ENCODE assay signal across 8 mouse cellular contexts in genomic region chr5:37118242-37118641, GRCm38 (mm10). TPM values are rescaled to one million over a fixed set of nuclear protein-coding genes. Genes with fewer than 3 reads are reported as not detected.
DNase-seq lines count a peak whose midpoint lies in the region; TF ChIP-seq lines count a peak whose summit lies in the region.
"Had no signal": no experiment of that assay in that cellular context is flagged by ENCODE, and none has a peak within 500 bp of the region (broad histone marks: within the 10 kb centered on the region; RNA-seq: fewer than 3 reads in every experiment).

No protein-coding gene starts in this region.

- TF ChIP-seq EP300 in ES-Bruce4 (IDR thresholded peaks at IDR 0.05; ENCODE audit: insufficient read depth, low read depth, low read length) = no peak

- no peak for DNase-seq in left cerebral cortex, adult 2 months (ENCODE audit: extremely low spot score in 1 of 2, low spot score in 2 of 2)
- DNase-seq in left cerebral cortex, postnatal 10 days (ENCODE audit: extremely low spot score in 1 of 2, low spot score in 2 of 2) = no peak
- DNase-seq in brain, adult 2 months (ENCODE audit: low read depth, low spot score) = peak; percentile 70
- peak; percentile 64 for DNase-seq in induced T-regulatory cell, adult 2 months (ENCODE audit: low read depth)
- DNase-seq in urinary bladder, postnatal 4 days (ENCODE audit: low spot score in 2 of 2) = no peak
- DNase-seq in heart, postnatal 25 days (ENCODE audit: low spot score) = no peak

- TF ChIP-seq CTCF in left cerebral cortex, adult 2 months (IDR thresholded peaks at IDR 0.05) = peak; percentile 65
- peak; percentile 75 for TF ChIP-seq CTCF in ES-Bruce4 (IDR thresholded peaks at IDR 0.05; ENCODE audit: low read depth, low read length)

- no peak for TF ChIP-seq POLR2A in ES-Bruce4 (IDR thresholded peaks at IDR 0.05; ENCODE audit: insufficient read depth, low read length)

- H3K4me1 ChIP-seq in ES-Bruce4 (ENCODE audit: control insufficient read depth, insufficient read depth, low read length) = no peaks in the 10 kb centered on the region
- H3K4me1 ChIP-seq: megakaryocyte, embryonic 14.5 days had no signal

- no peaks in the 10 kb centered on the region for H3K36me3 ChIP-seq in ES-Bruce4 (ENCODE audit: control insufficient read depth, insufficient read depth, low read length, poor library complexity, severe bottlenecking)

- H3K4me3 ChIP-seq in left cerebral cortex, adult 2 months = no peak overlapping the region
- H3K4me3 ChIP-seq in ES-Bruce4 (ENCODE audit: low read depth, low read length) = no peak overlapping the region
- H3K4me3 ChIP-seq: megakaryocyte, embryonic 14.5 days had no signal

- H3K9ac ChIP-seq in ES-Bruce4 (ENCODE audit: low read depth, poor library complexity, severe bottlenecking) = no peak overlapping the region

- no peaks in the 10 kb centered on the region for H3K9me3 ChIP-seq in ES-Bruce4 (replicated peaks; ENCODE audit: control insufficient read depth, insufficient read depth, low read length, poor library complexity, severe bottlenecking)
- H3K9me3 ChIP-seq: megakaryocyte, embryonic 14.5 days had no signal

- H3K27ac ChIP-seq in left cerebral cortex, adult 2 months = no peak overlapping the region
- no peak overlapping the region for H3K27ac ChIP-seq in ES-Bruce4 (ENCODE audit: insufficient read depth, low read length)

- H3K27me3 ChIP-seq in ES-Bruce4 (ENCODE audit: control insufficient read depth, insufficient read depth, low read length, poor library complexity, severe bottlenecking) = no peaks in the 10 kb centered on the region

- intact Hi-C loops in left cerebral cortex, adult 2 months (cut with DNase I) = no loop called here
- intact Hi-C loops in left cerebral cortex, postnatal 10 days (cut with DNase I) = no loop called here
- intact Hi-C loops in heart, postnatal 25 days (cut with DNase I) = no loop called here

RNA-seq across cellular contexts. Expression of gene Gm1043, which starts 33.1 kb away (rescaled TPM):
- total RNA-seq in left cerebral cortex, adult 2 months (2021) = 10 to 100 TPM; 42.7 to 48.5 TPM
- total RNA-seq in left cerebral cortex, postnatal 10 days (2021) = 10 to 100 TPM; 22.5 to 25.5 TPM
- polyA plus RNA-seq in ES-Bruce4 (2011; ENCODE audit: insufficient read depth, insufficient read length, low read depth, missing spikeins) = not detected in 2 replicates
- total RNA-seq in heart, postnatal 25 days (2021) = not detected

Comparison
In these comparisons a context has a peak if more than half of its experiments do, and no peak if none do; other contexts are left out.
1. DNase-seq: peak in brain, adult 2 months (single experiment) and induced T-regulatory cell, adult 2 months (single experiment); none in left cerebral cortex, adult 2 months (0 of 2), left cerebral cortex, postnatal 10 days (0 of 2), urinary bladder, postnatal 4 days (0 of 2) and heart, postnatal 25 days (single experiment).
2. RNA of gene Gm1043, which starts 33.1 kb away (total RNA-seq): 42.7 to 48.5 TPM in left cerebral cortex, adult 2 months and 22.5 to 25.5 TPM in left cerebral cortex, postnatal 10 days; not detected in heart, postnatal 25 days; every median in the first group is over 10 times any median in the second.